Mouse (Mus musculus) kidney, adult 2 months (tissue): ENCODE results near the gene Sox5. TPM values are rescaled to one million over a fixed set of nuclear protein-coding genes. Genes with fewer than 3 reads are reported as not detected.
A peak's percentile ranks its signal among the peaks of the same experiment; 100 is the strongest.

Source experiments
- DNase-seq: peaks from one replicate; pipeline ENCODE4 v3.0.0; 2021
- H3K27ac ChIP-seq: fragments of 200-500 bp; 2 replicates; pipeline ENCODE4 v1.5.1; 2012; ENCODE audit warnings: low read depth, low read length, control low read depth, inconsistent platforms; ENCODE audit not compliant: insufficient read depth
- H3K27me3 ChIP-seq: fragments of 200-500 bp; replicated peaks from 2 replicates; pipeline ENCODE4 v1.6.1; 2012; ENCODE audit warnings: mild to moderate bottlenecking, moderate library complexity, low read length, inconsistent platforms; ENCODE audit not compliant: control insufficient read depth, insufficient read depth
- H3K36me3 ChIP-seq: fragments of 200-500 bp; 2 replicates; pipeline ENCODE4 v1.6.1; 2012; ENCODE audit warnings: mild to moderate bottlenecking, moderate library complexity, low read length, inconsistent platforms; ENCODE audit not compliant: control insufficient read depth, insufficient read depth
- H3K4me1 ChIP-seq: fragments of 200-500 bp; 2 replicates; pipeline ENCODE4 v1.6.1; 2011; ENCODE audit warnings: low read length; ENCODE audit not compliant: control insufficient read depth, insufficient read depth
- H3K4me3 ChIP-seq: fragments of 200-500 bp; 2 replicates; pipeline ENCODE4 v1.5.1; 2011; ENCODE audit warnings: mild to moderate bottlenecking, low read depth, low read length, control low read depth; ENCODE audit not compliant: insufficient read depth
- CTCF ChIP-seq: fragments of 200-500 bp; conservative IDR thresholded peaks from 2 replicates; pipeline ENCODE4 v1.5.1; 2011; ENCODE audit warnings: low read depth, mild to moderate bottlenecking, control low read depth, low read length, moderate library complexity, mixed read lengths; ENCODE audit not compliant: insufficient read depth, insufficient read length
- POLR2A ChIP-seq: fragments of 200-500 bp; IDR thresholded peaks from one replicate; pipeline ENCODE4 v1.6.1; 2011; ENCODE audit warnings: low read depth, low read length, control low read depth
- WGBS: fragments of 180-500 bp; shearing (Covaris S2); methylation state at CpG from one replicate; pipeline ENCODE4 v1.1.7; 2018; 5-methylcytosine and 5-hydroxymethylcytosine counted together
- polyA plus RNA-seq: library from polyadenylated mRNA; depleted of rRNA; stranded (reverse); fragments of >200 nt; gene quantifications from 2 replicates; pipeline ENCODE4 v1.2.3, GENCODE M21; 2012

Sox5 gene
- polyA plus RNA-seq, 1 experiment = 2.9 TPM

GRCm38 (mm10) chr6:144659115-144660108 is 122.4 kb downstream of the Sox5 start:
- Histone ChIP-seq H3K4me1 (no peaks in the 10 kb centered on the region; the same call in 1 of the 2 replicates), H3K27me3 (no peaks in the 10 kb centered on the region), H3K36me3 (no peaks in the 10 kb centered on the region), H3K27ac (no peak overlapping the region), H3K4me3 (no peak overlapping the region)
- TF ChIP-seq POLR2A (no peak), CTCF (no peak)
- no peak for DNase-seq
- WGBS = 83% methylated on average over 10 of the region's 10 CpGs

- TF ChIP-seq POLR2A (no peak), CTCF (no peak)
- Histone ChIP-seq H3K4me1 (no peaks in the 10 kb centered on the region), H3K4me3 (no peak overlapping the region), H3K27ac (no peak overlapping the region), H3K36me3 (no peaks in the 10 kb centered on the region), H3K27me3 (no peaks in the 10 kb centered on the region)
- 76% methylated on average over 5 of the region's 5 CpGs for WGBS
- no peak for DNase-seq
These were observed 128.9 kb downstream of the Sox5 start for GRCm38 (mm10) chr6:144652876-144653275.

GRCm38 (mm10) chr6:144648896-144649295 is 132.9 kb downstream of the Sox5 start:
- Histone ChIP-seq H3K4me3 (no peak overlapping the region), H3K27ac (no peak overlapping the region), H3K27me3 (no peaks in the 10 kb centered on the region), H3K4me1 (peaks cover 2% of the 10 kb centered on the region; the same call in 1 of the 2 replicates), H3K36me3 (no peaks in the 10 kb centered on the region)
- 66% methylated on average over 9 of the region's 9 CpGs for WGBS
- TF ChIP-seq POLR2A (no peak), CTCF (no peak)
- no peak for DNase-seq

GRCm38 (mm10) chr6:144648124-144648591 is 133.6 kb downstream of the Sox5 start:
- no peaks in the 10 kb centered on the region for H3K36me3 ChIP-seq
- H3K27ac ChIP-seq = peak overlapping the region; percentile 72
- H3K4me1 ChIP-seq = peaks cover 2% of the 10 kb centered on the region; the same call in 1 of the 2 replicates
- no peak overlapping the region for H3K4me3 ChIP-seq
- no peak for TF ChIP-seq POLR2A
- peak; percentile 33 for DNase-seq
- no peaks in the 10 kb centered on the region for H3K27me3 ChIP-seq
- WGBS = 25% methylated on average over 4 of the region's 4 CpGs

DNA sequence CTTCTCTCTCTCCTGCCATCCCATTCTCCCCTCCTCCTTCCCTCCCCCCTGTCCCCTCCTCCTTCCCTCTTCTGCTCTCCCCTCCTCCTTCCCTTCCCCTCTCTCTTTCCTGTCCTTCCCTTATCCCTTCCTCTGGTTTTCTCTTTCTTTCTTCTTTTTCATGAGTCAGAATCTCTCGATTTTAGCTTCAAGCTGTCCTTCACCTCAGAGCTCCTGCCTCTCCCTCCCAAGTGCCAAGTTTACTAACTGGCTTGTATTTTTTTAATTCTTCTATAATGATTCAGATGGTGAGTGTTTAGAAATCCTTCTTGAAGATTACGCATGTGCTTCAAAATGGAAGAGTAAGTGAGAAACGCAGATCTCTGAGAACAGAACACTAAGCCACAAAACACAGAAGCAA is 135.4 kb downstream of the Sox5 start:
- TF ChIP-seq CTCF (no peak), POLR2A (no peak)
- no peak for DNase-seq
- H3K36me3 ChIP-seq = no peaks in the 10 kb centered on the region
- no peak overlapping the region for H3K27ac ChIP-seq
- no peaks in the 10 kb centered on the region for H3K27me3 ChIP-seq
- WGBS = 84% methylated on average over 3 of the region's 3 CpGs
- H3K4me3 ChIP-seq = no peak overlapping the region
- peaks cover 2% of the 10 kb centered on the region; the same call in 1 of the 2 replicates for H3K4me1 ChIP-seq

- Histone ChIP-seq H3K27ac (no peak overlapping the region), H3K27me3 (no peaks in the 10 kb centered on the region), H3K4me3 (no peak overlapping the region), H3K4me1 (peaks cover 2% of the 10 kb centered on the region; the same call in 1 of the 2 replicates), H3K36me3 (no peaks in the 10 kb centered on the region)
- WGBS = 71% methylated on average over 4 of the region's 4 CpGs
- DNase-seq = no peak
- TF ChIP-seq CTCF = no peak
- TF ChIP-seq POLR2A = no peak
These were observed 136.0 kb downstream of the Sox5 start for GRCm38 (mm10) chr6:144645796-144646195.

DNA sequence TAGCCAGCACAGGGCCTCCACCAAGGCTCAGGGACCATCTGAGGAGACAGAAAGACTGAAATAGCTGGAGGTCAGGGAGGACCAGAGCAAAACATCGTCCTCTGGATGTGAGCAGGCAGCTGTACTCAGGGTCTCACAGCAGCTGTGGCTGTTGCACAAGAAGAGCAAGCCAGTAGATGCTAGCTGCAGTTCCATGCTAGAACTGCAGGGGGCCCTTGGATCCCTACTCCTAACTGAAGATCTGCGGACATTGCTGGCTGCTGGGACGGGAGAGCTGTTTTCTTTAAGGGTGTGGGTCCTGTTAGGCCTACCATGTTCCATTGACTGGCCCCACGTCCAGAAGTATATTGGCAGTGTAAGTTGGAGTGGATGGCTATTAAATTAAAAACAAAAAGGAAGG is 137.1 kb downstream of the Sox5 start:
- WGBS = 56% methylated on average over 4 of the region's 4 CpGs
- DNase-seq = peak; percentile 64
- TF ChIP-seq CTCF (peak; percentile 64), POLR2A (no peak)
- H3K27me3 ChIP-seq = no peaks in the 10 kb centered on the region
- no peaks in the 10 kb centered on the region for H3K36me3 ChIP-seq
- peaks cover 2% of the 10 kb centered on the region; the same call in 1 of the 2 replicates for H3K4me1 ChIP-seq
- no peak overlapping the region for H3K4me3 ChIP-seq
- H3K27ac ChIP-seq = no peak overlapping the region
